Mouse (Mus musculus) right cerebral cortex, postnatal 14 days (tissue): ENCODE data around the gene Papolb.

Experiments
- DNase-seq: peaks from one replicate; pipeline ENCODE4 v3.0.0; 2022

The Papolb gene

GRCm38 (mm10) chr5:142529915-142530314 is at the start of gene Papolb:
Gene Papolb, minus strand, starts transcription at chr5:142530076.
- no peak for DNase-seq

DNA sequence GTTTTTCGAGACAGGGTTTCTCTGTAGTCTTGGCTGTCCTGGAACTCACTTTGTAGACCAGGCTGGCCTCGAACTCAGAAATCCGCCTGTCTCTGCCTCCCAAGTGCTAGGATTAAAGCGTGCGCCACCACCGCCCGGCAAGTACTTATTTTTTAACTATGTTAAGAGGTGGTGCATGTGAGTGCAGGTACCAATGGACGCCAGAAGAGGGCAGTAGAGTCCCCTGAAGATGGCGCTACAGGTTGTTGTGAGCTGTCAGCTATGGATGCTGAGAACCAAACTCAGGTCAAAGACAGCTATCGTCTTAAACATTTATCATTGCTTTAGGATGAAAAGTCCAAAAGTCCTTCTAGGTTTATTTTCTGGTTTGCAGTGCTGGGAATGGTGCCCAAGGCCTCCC is 48.3 kb upstream of the Papolb start:
- DNase-seq = no peak

GRCm38 (mm10) chr5:142576832-142577231 is 47.0 kb upstream of the Papolb start:
- no peak for DNase-seq

- no peak for DNase-seq
Measured at GRCm38 (mm10) chr5:142574323-142575057, 44.6 kb upstream of the Papolb start.

GRCm38 (mm10) chr5:142564606-142565005 is 34.7 kb upstream of the Papolb start:
- DNase-seq = no peak

DNA sequence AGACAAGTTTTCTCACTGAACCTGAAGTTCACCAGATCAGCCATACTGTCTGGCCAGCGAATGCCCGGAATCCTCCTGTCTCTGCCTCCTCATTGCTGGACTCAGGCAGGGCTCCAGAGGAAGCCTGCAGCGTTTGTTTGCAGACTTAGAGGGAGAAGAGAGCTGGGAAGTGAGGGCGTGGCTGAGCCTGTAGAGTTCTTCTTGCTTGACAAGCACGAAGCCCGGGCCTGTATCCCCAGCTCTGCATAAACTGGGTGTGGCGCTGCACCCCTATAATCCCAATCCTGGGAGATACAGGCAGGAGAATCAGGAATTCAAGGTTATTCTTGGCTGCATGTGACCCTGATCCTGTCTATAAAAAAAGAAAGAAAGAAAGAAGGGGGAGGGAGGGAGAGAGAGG is 30.4 kb upstream of the Papolb start:
- DNase-seq = no peak

DNA sequence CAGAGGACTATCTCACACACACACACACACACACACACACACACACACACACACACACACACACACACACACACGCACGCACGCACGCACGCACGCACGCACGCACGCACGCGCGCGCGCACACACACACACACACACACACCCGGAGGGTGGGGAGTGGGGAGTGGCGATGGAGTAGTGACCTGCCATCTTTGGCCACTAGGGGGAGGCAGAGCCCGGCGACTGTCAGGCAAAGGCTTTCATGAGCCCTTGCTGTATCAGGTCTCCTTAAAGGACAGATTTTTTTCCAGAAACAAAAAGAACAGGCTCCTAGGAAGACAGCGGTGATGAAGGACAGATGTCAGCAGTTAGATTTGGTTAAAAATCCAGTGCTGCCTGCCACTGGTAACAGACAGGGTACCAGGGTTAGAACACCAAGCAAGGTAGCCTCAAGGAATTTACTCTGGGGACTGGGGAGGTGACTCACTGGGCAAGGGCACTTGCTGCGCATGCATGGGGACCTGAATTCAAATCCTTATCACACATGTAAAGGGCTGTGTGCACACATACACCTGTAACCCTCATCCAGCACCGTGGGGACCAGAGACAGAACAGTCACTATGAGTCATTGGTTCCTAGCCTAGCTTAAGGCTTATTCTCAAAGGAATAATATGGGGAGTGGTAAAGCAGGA is 27.7 kb upstream of the Papolb start:
- DNase-seq = peak; percentile 92

GRCm38 (mm10) chr5:142556721-142557120 is 26.8 kb upstream of the Papolb start:
- no peak for DNase-seq

DNA sequence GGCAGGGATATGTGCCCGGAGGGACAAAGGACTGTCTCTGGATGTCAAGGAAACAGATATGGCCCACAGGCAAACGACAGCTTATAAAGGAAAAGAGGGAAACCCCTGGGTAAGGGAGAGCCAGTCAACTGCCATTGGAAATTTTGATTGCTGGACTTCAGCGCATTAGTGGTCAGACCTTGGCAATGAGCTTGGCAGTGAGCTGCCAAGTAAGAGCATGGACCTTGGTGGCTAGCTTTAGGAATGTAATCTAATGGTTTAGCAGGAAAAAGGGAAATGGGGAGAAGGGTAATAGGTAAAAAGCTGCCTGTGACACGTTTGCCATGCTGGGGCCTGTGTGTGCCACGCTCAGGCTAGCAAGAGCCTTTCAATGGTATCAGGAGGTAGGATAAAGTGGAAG is 26.0 kb upstream of the Papolb start:
- no peak for DNase-seq

GRCm38 (mm10) chr5:142550706-142551652 is 21.1 kb upstream of the Papolb start, which contains the start of gene Radil:
Gene Radil, minus strand, starts transcription at chr5:142551098.
- peak; percentile 99 for DNase-seq

GRCm38 (mm10) chr5:142549961-142550705 is 20.3 kb upstream of the Papolb start:
- peak; percentile 45 for DNase-seq

GRCm38 (mm10) chr5:142549441-142549840 is 19.6 kb upstream of the Papolb start:
- no peak for DNase-seq

GRCm38 (mm10) chr5:142547066-142547465 is 17.2 kb upstream of the Papolb start:
- DNase-seq = no peak

- DNase-seq = no peak
Measured at GRCm38 (mm10) chr5:142546344-142546743, 16.5 kb upstream of the Papolb start.

GRCm38 (mm10) chr5:142545014-142545795 is 15.3 kb upstream of the Papolb start:
- DNase-seq = no peak

DNA sequence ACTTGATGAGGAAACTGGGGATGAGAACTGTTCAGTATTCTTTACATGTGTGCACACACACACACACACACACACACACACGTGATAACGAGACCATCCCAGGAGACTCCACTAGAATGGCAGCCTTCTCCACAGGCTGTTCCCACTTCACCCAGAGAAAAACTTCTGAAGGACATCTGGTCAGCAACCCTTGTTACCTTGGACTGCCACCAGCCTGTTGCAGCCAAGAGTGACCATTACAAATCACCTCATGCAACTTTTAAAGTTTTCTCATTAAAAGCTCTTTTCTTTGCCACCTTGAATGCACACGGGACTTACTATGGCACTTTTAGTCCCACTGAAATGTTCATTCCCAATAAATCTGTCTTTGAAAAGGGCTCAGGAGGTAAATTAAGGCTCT is 7.4 kb upstream of the Papolb start:
- DNase-seq = no peak

- no peak for DNase-seq
Measured at GRCm38 (mm10) chr5:142535388-142535787, 5.5 kb upstream of the Papolb start.

GRCm38 (mm10) chr5:142524711-142525464 is 5.0 kb downstream of the Papolb start:
- DNase-seq = no peak

DNA sequence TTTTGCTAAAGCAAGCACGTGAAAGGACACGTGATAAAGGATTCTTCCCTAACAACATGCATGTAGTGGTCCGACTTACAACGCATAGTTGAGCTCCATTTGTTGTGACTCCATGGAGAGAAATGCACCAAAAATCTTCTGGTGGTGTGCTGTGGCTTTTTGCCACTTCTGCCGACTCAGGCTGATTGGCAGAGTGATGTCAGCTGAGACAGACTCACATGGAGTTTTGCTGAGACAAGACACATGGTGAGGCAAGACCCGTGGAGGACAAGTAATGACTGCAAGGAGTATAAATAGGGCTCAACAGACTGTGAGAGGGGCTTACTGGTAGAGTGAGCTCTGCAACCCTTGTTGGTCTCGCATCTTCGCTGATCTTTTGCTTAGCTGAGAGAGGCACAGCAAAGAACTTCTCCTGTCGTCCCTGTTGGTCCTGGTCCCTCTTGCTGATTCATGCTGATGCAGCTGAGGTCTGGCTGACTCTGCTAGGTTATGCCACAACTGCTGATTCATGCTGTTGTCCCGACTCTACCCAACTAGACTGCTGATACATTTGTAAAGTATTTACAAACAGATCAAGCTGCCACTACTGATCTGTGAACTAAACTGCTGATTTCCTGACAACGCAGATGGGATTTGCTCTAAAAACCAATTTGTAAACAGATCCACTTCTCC is 8.5 kb downstream of the Papolb start:
- DNase-seq = no peak

DNA sequence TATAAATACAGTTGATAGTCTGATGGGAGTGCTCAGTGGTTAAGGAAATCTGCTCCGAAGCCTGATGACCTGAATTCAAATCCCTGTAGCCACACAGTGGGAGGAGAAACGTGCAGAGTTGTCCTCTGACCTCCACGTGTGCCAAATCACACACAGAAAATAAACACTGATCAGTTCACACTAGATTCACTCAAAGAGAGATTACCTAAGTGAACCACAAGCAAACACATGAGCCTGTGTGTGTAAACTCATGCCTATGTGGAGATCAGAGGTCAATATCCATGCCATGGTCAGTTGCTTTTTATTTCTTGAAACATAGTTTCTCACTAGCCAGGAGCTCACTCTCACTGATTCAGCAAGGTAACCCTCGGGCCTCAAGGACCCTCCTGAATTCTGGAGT is 9.5 kb downstream of the Papolb start:
- DNase-seq = no peak
